Mouse (Mus musculus) kidney, adult 2 months (tissue): ENCODE measurements at regions not wholly inside any gene's neighbourhood (a gene's known extent, or its start where the extent isn't known, plus 50 kb on each side); places are given as distances from the start of the nearest gene placed in this dataset.

Source experiments
- DNase-seq: peaks from one replicate; pipeline ENCODE4 v3.0.0; 2021
- H3K27ac ChIP-seq: fragments of 200-500 bp; 2 replicates; pipeline ENCODE4 v1.5.1; 2012; ENCODE audit warnings: low read depth, low read length, control low read depth, inconsistent platforms; ENCODE audit not compliant: insufficient read depth
- H3K27me3 ChIP-seq: fragments of 200-500 bp; replicated peaks from 2 replicates; pipeline ENCODE4 v1.6.1; 2012; ENCODE audit warnings: mild to moderate bottlenecking, moderate library complexity, low read length, inconsistent platforms; ENCODE audit not compliant: control insufficient read depth, insufficient read depth
- H3K36me3 ChIP-seq: fragments of 200-500 bp; 2 replicates; pipeline ENCODE4 v1.6.1; 2012; ENCODE audit warnings: mild to moderate bottlenecking, moderate library complexity, low read length, inconsistent platforms; ENCODE audit not compliant: control insufficient read depth, insufficient read depth
- H3K4me1 ChIP-seq: fragments of 200-500 bp; 2 replicates; pipeline ENCODE4 v1.6.1; 2011; ENCODE audit warnings: low read length; ENCODE audit not compliant: control insufficient read depth, insufficient read depth
- H3K4me3 ChIP-seq: fragments of 200-500 bp; 2 replicates; pipeline ENCODE4 v1.5.1; 2011; ENCODE audit warnings: mild to moderate bottlenecking, low read depth, low read length, control low read depth; ENCODE audit not compliant: insufficient read depth
- CTCF ChIP-seq: fragments of 200-500 bp; conservative IDR thresholded peaks from 2 replicates; pipeline ENCODE4 v1.5.1; 2011; ENCODE audit warnings: low read depth, mild to moderate bottlenecking, control low read depth, low read length, moderate library complexity, mixed read lengths; ENCODE audit not compliant: insufficient read depth, insufficient read length
- POLR2A ChIP-seq: fragments of 200-500 bp; IDR thresholded peaks from one replicate; pipeline ENCODE4 v1.6.1; 2011; ENCODE audit warnings: low read depth, low read length, control low read depth
- WGBS: fragments of 180-500 bp; shearing (Covaris S2); methylation state at CpG from one replicate; pipeline ENCODE4 v1.1.7; 2018; 5-methylcytosine and 5-hydroxymethylcytosine counted together

DNA sequence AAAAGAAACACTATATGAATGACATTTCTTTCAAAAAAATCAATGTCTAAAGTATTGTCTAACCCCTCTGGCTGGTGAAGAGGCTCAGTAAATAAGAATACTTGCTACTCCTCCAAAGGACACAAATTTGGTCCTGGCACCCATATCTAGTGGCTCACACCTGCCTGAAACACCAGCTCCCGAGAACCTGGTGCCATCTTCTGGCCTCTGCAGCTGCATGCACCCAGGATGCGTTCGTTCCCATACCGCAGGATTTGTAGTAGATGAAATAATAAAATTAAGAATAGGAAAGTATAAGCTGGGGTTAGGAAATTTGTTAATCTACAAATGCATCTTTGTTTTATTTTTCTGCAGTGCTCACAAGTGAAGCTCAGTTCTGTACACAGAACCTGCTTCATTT lies 922.5 kb upstream of the Tenm2 start:
- DNase-seq, result no peak
- TF ChIP-seq CTCF (no peak), POLR2A (no peak)
- Histone ChIP-seq H3K27ac (no peak overlapping the region), H3K36me3 (no peaks in the 10 kb centered on the region), H3K27me3 (no peaks in the 10 kb centered on the region), H3K4me3 (no peak overlapping the region), H3K4me1 (no peaks in the 10 kb centered on the region)
- WGBS, result 88% methylated on average over 4 of the region's 4 CpGs

DNA sequence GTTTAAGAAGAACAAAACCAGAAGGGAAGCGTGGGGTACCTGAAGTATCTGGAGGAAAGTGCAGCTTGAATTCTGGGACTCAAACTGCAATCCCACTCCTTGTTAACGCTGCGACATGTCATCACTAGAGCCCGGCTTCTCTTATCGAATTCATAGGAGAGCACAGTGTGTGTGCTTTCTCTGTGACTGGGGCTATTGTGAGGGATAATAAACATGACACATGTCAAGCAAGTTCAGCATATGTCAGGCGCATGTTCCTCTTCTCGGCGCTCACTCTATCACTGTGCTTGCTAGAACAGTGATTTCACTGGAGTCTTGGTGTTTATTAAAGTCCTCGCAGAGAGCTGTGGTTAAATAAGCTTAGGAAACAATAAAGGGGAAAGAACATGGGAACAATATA lies 921.2 kb upstream of the Tenm2 start:
- TF ChIP-seq CTCF, result no peak
- no peak for TF ChIP-seq POLR2A
- DNase-seq, result no peak
- no peak overlapping the region for H3K27ac ChIP-seq
- H3K4me1 ChIP-seq, result no peaks in the 10 kb centered on the region
- 82% methylated on average over 9 of the region's 9 CpGs for WGBS
- H3K36me3 ChIP-seq, result no peaks in the 10 kb centered on the region
- no peaks in the 10 kb centered on the region for H3K27me3 ChIP-seq
- H3K4me3 ChIP-seq, result no peak overlapping the region

DNA sequence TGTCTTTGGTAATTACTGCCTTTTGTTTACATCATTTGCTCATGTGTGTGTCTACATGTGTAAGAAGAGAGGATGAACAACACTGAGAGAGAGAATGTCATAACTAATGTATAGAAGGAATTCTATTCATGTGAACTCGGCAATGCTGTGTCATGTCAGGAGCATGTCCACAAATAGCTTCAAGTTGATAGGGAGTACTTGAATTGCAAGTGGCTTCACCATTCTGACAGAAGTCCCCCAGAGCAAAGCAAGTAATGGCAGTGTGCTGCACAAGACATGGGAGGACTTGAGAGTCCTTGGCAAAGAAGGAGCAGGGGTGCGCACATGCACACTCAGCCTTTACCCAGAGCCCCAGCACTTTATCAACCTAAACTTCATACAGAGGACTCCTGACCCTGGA lies 919.9 kb upstream of the Tenm2 start:
- 90% methylated on average over 2 of the region's 2 CpGs for WGBS
- Histone ChIP-seq H3K4me1 (no peaks in the 10 kb centered on the region), H3K36me3 (no peaks in the 10 kb centered on the region), H3K27me3 (no peaks in the 10 kb centered on the region), H3K4me3 (no peak overlapping the region), H3K27ac (no peak overlapping the region)
- no peak for TF ChIP-seq POLR2A
- TF ChIP-seq CTCF, result no peak
- DNase-seq, result no peak

DNA sequence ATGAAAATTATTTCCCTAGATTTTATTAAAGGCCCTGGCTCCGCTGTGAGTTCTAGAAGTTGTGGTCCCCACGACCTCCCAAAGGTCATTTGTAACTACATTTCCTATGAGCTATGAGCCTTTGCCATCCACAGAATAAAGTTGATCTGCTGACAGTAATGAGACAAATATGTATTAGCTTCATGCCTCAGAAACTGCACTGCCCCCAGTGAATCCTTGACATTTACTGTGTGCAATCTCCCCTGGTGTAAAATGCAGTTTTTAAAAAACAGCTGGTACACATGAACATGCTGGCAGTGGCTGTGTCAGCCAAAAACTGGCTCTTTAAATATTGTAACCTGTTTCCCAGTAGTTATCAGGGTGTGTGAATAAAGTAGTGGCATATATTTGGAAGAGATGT lies 907.7 kb upstream of the Tenm2 start:
- Histone ChIP-seq H3K27me3 (no peaks in the 10 kb centered on the region), H3K4me1 (no peaks in the 10 kb centered on the region), H3K4me3 (no peak overlapping the region), H3K27ac (no peak overlapping the region), H3K36me3 (no peaks in the 10 kb centered on the region)
- no peak for DNase-seq
- WGBS, result 89% methylated on average over 2 of the region's 2 CpGs
- no peak for TF ChIP-seq POLR2A
- TF ChIP-seq CTCF, result no peak

DNA sequence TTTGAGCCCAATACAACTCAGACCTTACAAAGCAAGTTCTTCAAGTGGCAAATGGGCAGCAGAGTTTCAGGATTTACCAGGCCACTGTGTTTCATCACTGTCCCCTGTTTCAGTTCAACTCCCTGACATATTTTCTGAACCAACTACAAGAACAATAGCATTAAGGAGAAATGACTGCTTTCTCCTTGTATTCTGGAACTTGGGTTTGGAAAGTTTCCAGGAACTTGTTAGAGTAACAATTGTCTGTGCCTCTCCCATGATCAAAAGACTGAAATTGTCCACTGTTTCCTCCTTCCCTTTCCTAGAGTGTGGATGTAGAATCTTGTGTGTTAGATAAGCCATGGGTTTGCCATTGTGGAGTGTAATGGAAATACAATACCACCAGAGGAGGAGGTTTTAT lies 893.1 kb upstream of the Tenm2 start:
- Histone ChIP-seq H3K36me3 (no peaks in the 10 kb centered on the region), H3K4me1 (no peaks in the 10 kb centered on the region), H3K27me3 (no peaks in the 10 kb centered on the region), H3K27ac (no peak overlapping the region), H3K4me3 (no peak overlapping the region)
- DNase-seq, result no peak
- TF ChIP-seq POLR2A, result no peak
- TF ChIP-seq CTCF, result no peak

DNA sequence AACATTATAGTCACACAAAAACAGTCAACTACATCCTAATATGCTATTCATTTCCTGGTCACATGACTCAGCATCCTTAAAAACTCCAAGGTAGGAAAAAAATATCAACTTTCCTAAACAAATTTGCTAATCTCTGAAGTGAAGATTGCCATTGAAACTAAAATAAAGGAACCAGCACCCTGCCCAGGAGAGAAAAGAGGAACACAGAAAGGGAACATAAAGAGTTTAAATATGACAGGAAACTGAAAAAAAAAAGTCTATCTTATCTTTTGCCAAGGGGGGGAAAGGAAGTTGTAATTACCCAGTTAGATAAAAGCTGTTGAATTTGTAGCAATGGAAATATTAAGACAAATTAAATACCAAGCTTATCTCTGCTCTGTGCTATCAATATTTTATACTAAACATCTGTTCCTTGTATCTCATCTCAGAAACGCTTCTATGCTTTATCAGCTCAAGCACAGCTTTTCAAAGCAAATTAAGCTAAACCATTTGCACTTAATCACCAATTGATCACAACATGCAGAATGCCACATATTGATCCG lies 888.1 kb upstream of the Tenm2 start:
- 81% methylated on average over 2 of the region's 2 CpGs for WGBS
- DNase-seq, result no peak
- no peak for TF ChIP-seq CTCF
- no peak for TF ChIP-seq POLR2A
- Histone ChIP-seq H3K4me3 (no peak overlapping the region), H3K27me3 (no peaks in the 10 kb centered on the region), H3K36me3 (no peaks in the 10 kb centered on the region), H3K27ac (no peak overlapping the region), H3K4me1 (no peaks in the 10 kb centered on the region)

DNA sequence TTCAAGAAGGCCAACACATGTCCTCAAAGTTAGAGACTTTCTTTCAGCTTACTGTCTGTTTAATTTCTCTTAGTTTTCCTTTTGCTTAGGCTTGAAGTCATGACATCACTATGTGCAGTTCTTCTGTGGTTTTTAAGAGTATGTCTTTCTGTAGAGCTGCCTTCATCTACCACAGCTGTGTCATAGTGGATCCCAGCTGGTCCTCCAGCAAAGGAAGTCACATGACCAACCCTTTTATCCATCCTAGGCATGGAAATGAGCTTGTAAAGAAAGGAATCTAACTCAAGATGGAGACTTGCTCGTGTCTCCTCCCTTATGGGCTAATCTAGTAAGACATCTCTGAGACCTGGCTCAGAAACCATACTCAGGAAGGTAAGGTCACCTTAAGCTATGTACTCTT lies 886.7 kb upstream of the Tenm2 start:
- Histone ChIP-seq H3K4me3 (no peak overlapping the region), H3K27ac (no peak overlapping the region), H3K4me1 (no peaks in the 10 kb centered on the region), H3K27me3 (no peaks in the 10 kb centered on the region), H3K36me3 (no peaks in the 10 kb centered on the region)
- TF ChIP-seq POLR2A (no peak), CTCF (no peak)
- DNase-seq, result no peak
- 44% methylated on average over 1 of the region's 1 CpGs for WGBS
